Mouse (Mus musculus): ENCODE measurements around the gene Zfyve19. TPM values are rescaled to one million over a fixed set of nuclear protein-coding genes. Genes with fewer than 3 reads are reported as not detected.
A peak's percentile ranks its signal among the peaks of the same experiment; 100 is the strongest.

Zfyve19 gene
- polyA plus RNA-seq, 1 experiment from 2014 or later = 67.2 TPM

DNA sequence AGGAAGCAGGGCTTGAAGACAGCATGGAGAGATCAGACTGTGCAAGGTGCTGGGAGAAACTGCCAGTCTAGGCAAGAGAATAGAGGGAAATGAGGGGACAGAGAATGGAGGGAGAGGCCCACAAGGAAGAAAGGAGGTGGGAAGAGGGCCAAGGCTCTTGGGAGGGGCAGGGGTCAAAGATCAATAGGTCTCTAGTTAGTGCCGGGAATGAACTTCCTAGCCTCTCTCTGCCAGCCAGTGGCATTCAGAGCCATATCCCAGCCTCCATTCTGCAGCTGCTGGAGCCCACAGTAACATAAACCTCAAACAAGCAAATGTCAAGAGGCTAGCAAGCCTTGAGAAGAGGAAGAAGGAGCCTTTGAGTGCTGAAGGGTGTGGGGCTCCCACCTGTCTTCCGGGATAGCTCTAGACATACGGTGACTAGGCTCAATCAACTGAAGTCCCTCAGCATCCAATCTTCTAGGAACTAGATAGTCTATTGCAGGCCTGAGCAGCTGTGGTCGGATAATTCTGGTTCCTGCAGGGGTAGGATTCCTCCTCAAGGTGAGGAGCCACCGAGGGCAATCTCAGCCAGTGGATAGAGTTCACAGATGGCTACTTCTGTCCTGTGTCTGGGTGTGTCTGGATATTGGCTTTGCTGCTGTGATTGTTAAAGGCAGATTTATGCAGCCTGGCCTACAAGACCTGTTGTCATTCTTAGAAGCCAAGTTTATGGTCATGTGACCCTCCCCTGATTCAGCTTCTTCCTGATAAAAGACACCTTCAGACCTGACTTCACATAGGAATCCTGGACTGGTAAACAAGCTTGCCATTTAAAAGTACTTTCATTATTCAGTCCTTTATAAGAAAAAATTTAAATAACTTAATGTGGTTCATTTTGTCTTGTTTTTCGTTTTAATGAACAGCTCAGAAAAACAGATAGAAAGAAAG is 21.6 kb downstream of the Zfyve19 start, which contains the start of gene Ppp1r14d:
Gene Ppp1r14d, minus strand, starts transcription at position 132 of the 930 bp plus-strand sequence.
- no peak within 1 kb of the TSS for H3K4me3 ChIP-seq (ENCODE audit: low read length)
- H3K9ac ChIP-seq (replicated peaks; ENCODE audit: low read length) = no peak within 1 kb of the TSS
- ATAC-seq (ENCODE audit: low FRiP score, low TSS enrichment) = no peak
- no peaks in the 10 kb centered on the region for H3K27me3 ChIP-seq (ENCODE audit: insufficient read depth, low read length)
- WGBS = 57% methylated on average over 6 of the region's 6 CpGs
- H3K36me3 ChIP-seq (ENCODE audit: insufficient read depth, low read length) = no peaks in the 10 kb centered on the region
- H3K4me2 ChIP-seq (replicated peaks; ENCODE audit: low read depth, low read length) = no peak within 1 kb of the TSS
- H3K9me3 ChIP-seq (ENCODE audit: low read length) = no peaks in the 10 kb centered on the region
- no peak within 1 kb of the TSS for H3K27ac ChIP-seq (ENCODE audit: low read length)
- H3K4me1 ChIP-seq (ENCODE audit: insufficient read depth, low read length) = no peaks in the 10 kb centered on the region

DNA sequence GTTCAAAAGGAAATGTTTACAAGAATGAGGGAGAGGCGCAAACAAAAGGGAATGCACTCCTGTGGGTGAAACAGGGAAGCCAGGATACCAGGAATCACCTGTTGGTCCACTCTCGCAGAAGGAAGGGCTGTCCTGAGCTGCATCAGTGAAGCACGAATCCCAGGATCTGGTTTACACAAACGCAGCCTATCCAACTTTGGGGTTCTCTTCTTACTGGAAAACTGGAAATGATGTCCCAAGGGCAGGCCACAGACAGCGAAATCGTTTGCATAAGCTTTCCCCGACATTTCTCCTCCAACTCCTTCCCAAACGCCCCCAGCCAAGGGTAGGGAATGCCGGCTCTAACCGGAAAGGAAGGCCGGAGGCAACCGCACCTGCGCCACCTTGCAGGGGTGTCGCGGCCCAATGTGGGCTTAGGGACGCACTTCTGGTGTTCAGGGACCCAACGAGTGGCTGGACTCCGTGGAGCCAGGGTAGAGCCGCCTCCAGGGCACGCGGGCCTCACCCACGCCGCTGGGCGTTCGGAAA is 28.3 kb downstream of the Zfyve19 start:
- H3K9ac ChIP-seq (replicated peaks; ENCODE audit: low read length) = peak overlapping the region; percentile 76
- WGBS = 6% methylated on average over 25 of the region's 25 CpGs
- no peaks in the 10 kb centered on the region for H3K36me3 ChIP-seq (ENCODE audit: insufficient read depth, low read length)
- ATAC-seq (ENCODE audit: low FRiP score, low TSS enrichment) = peak; percentile 4; the same call in 1 of the 2 replicates
- H3K27ac ChIP-seq (ENCODE audit: low read length) = peak overlapping the region; percentile 83
- H3K9me3 ChIP-seq (ENCODE audit: low read length) = no peaks in the 10 kb centered on the region
- H3K4me1 ChIP-seq (ENCODE audit: insufficient read depth, low read length) = peaks cover 9% of the 10 kb centered on the region; the same call in 1 of the 2 replicates
- peaks cover 43% of the 10 kb centered on the region for H3K27me3 ChIP-seq (ENCODE audit: insufficient read depth, low read length)
- peak overlapping the region; percentile 77 for H3K4me2 ChIP-seq (replicated peaks; ENCODE audit: low read depth, low read length)
- H3K4me3 ChIP-seq (ENCODE audit: low read length) = peak overlapping the region; percentile 65

DNA sequence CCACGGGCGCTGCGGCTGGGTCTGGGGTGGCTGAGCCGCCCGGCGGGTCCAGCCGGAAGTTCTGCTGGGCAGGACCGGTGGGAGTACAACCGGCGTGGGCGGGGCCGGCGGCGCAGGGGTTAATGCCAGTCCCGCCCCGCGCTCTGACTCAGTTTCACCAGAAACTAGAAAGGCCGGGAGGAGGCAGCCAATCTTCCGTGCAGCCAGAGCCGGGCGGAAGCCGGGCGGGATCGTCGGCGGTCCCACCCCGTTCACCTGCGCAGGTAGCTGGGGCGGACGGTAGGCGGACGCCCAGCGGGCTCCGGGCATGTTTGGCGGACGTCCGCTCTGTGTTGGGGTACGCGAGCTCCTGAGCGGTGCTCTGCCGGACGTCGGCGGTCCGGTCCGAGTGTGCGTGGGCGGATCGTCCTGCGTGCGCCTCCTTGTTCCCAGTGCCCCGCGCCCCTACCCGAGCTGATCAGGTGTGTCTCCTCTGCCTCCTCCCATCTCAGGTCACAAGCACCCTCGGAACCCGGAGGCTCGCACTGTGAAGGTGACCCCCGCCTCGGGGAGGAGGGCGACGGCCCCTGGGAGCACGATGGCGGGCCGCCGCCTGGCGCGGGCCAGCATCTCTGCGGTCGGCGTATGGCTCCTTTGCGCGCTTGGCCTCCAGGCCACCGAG is 28.9 kb downstream of the Zfyve19 start, which contains the start of gene Spint1:
Gene Spint1, plus strand, starts transcription at position 153 of the 661 bp plus-strand sequence.
- Histone ChIP-seq H3K27ac (ENCODE audit: low read length) (peak within 1 kb of the TSS; percentile 83), H3K9me3 (ENCODE audit: low read length) (no peaks in the 10 kb centered on the region), H3K4me1 (ENCODE audit: insufficient read depth, low read length) (peaks cover 9% of the 10 kb centered on the region; the same call in 1 of the 2 replicates), H3K4me3 (ENCODE audit: low read length) (peak within 1 kb of the TSS; percentile 65), H3K27me3 (ENCODE audit: insufficient read depth, low read length) (peaks cover 43% of the 10 kb centered on the region), H3K4me2 (replicated peaks; ENCODE audit: low read depth, low read length) (peak within 1 kb of the TSS; percentile 77), H3K36me3 (ENCODE audit: insufficient read depth, low read length) (no peaks in the 10 kb centered on the region), H3K9ac (replicated peaks; ENCODE audit: low read length) (peak within 1 kb of the TSS; percentile 76)
- WGBS = under 1% methylated on average over 70 of the region's 73 CpGs
- peak; percentile 79 for ATAC-seq (ENCODE audit: low FRiP score, low TSS enrichment)

DNA sequence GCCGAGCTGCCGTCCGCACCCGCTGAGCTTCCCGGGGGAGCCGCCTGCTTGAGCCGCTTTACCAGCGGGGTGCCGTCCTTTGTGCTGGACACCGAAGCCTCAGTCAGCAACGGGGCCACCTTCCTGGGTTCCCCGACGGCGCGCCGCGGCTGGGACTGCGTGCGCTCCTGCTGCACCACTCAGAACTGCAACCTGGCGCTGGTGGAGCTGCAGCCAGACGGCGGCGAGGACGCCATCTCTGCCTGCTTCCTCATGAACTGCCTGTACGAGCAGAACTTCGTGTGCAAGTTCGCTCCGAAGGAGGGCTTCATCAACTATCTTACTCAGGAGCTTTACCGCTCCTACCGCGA is 29.4 kb downstream of the Zfyve19 start:
- 1% methylated on average over 31 of the region's 31 CpGs for WGBS
- Histone ChIP-seq H3K4me2 (replicated peaks; ENCODE audit: low read depth, low read length) (peak overlapping the region; percentile 77), H3K9me3 (ENCODE audit: low read length) (no peaks in the 10 kb centered on the region), H3K27me3 (ENCODE audit: insufficient read depth, low read length) (peaks cover 43% of the 10 kb centered on the region), H3K27ac (ENCODE audit: low read length) (peak overlapping the region; percentile 83), H3K4me1 (ENCODE audit: insufficient read depth, low read length) (peaks cover 9% of the 10 kb centered on the region; the same call in 1 of the 2 replicates), H3K9ac (replicated peaks; ENCODE audit: low read length) (peak overlapping the region; percentile 76), H3K36me3 (ENCODE audit: insufficient read depth, low read length) (no peaks in the 10 kb centered on the region), H3K4me3 (ENCODE audit: low read length) (peak overlapping the region; percentile 65)
- no peak; the same call in 1 of the 2 replicates for ATAC-seq (ENCODE audit: low FRiP score, low TSS enrichment)

DNA sequence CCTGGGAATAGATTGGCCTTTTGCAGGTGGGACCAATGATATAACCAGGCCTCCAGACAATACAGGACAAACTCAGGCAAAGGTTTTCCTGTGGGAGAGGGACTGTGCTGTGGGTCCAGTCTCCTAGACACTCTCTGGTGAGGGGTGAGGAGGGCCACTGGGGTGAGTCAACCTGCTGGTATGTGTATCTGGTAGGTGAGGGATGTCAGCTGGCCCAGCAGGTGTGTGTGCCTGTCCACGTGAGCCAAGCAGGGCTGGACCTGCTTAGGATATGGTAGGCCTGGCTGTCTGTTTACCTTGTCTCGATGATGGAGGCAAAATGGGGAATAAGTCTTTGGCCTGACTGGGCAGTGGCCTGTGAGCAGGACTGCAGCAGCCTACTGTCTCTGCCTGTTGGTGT is 30.3 kb downstream of the Zfyve19 start:
- H3K4me1 ChIP-seq (ENCODE audit: insufficient read depth, low read length) = peaks cover 9% of the 10 kb centered on the region; the same call in 1 of the 2 replicates
- no peak overlapping the region for H3K27ac ChIP-seq (ENCODE audit: low read length)
- peak overlapping the region; percentile 76 for H3K9ac ChIP-seq (replicated peaks; ENCODE audit: low read length)
- 62% methylated on average over 2 of the region's 2 CpGs for WGBS
- H3K9me3 ChIP-seq (ENCODE audit: low read length) = no peaks in the 10 kb centered on the region
- no peaks in the 10 kb centered on the region for H3K36me3 ChIP-seq (ENCODE audit: insufficient read depth, low read length)
- H3K4me3 ChIP-seq (ENCODE audit: low read length) = peak overlapping the region; percentile 65
- peaks cover 43% of the 10 kb centered on the region for H3K27me3 ChIP-seq (ENCODE audit: insufficient read depth, low read length)
- peak overlapping the region; percentile 77 for H3K4me2 ChIP-seq (replicated peaks; ENCODE audit: low read depth, low read length)
- ATAC-seq (ENCODE audit: low FRiP score, low TSS enrichment) = peak; percentile 20; the same call in 1 of the 2 replicates

DNA sequence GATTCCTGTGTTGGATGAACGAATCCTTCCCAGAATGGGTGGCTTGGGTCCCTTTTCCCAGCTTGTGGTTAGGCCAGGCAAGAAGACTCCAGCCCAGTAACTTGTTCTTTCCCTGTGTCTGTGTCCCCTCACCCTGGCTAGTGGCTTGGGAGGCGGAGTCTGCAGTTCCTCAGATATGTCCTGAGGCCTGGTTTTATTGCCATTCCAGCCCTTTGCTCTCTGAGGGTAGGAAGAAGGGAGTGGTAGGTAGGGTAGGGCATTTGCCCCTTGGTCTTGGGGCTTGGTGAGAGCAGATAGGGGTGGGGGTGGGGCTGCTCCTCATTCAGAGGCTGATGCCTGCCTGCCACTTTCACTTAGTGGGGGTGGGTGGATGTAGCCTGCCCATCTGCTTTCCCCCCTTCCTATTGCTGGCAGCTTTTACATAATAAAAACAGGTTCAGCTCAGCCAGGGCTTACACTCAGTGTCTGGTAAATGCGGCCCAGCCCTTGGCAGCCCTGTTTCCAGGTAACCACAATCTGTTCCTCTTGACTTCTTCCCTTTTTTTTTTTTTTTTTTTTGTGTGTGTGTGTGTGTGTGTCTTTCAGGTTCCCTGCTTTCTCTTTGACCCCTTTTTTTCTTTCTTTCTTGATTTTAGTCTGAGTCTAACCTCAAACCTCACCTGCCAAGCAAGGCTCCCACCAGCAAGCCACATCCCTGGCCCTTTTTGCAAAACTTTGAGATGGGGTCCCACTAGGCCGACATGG is 31.8 kb downstream of the Zfyve19 start:
- peaks cover 9% of the 10 kb centered on the region; the same call in 1 of the 2 replicates for H3K4me1 ChIP-seq (ENCODE audit: insufficient read depth, low read length)
- no peak overlapping the region for H3K27ac ChIP-seq (ENCODE audit: low read length)
- 0 out of 2 replicates have a peak overlapping the region, but pooled peaks have one; percentile 8 for H3K4me2 ChIP-seq (replicated peaks; ENCODE audit: low read depth, low read length)
- 47% methylated on average over 4 of the region's 4 CpGs for WGBS
- no peaks in the 10 kb centered on the region for H3K9me3 ChIP-seq (ENCODE audit: low read length)
- H3K4me3 ChIP-seq (ENCODE audit: low read length) = no peak overlapping the region
- H3K27me3 ChIP-seq (ENCODE audit: insufficient read depth, low read length) = peaks cover 43% of the 10 kb centered on the region
- H3K9ac ChIP-seq (replicated peaks; ENCODE audit: low read length) = no peak overlapping the region
- H3K36me3 ChIP-seq (ENCODE audit: insufficient read depth, low read length) = no peaks in the 10 kb centered on the region
- no peak for ATAC-seq (ENCODE audit: low FRiP score, low TSS enrichment)

DNA sequence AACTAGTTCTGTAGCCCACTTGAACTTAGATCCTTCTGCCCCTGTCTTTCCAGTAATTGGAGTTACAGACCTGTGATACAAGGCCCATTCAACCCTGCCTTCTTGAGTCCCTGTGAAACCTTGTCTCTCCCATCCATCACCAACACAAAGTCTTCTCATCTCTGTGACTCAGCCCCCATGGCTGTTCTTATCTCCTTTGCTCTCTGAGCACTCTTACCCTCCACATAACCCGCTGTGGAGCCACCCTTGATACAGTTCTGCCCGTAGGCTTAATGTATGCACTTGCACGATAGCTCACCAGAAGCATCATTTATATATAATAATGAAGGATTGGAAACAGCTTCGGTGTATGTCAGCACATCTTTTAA is 32.4 kb downstream of the Zfyve19 start:
- WGBS = 95% methylated on average over 4 of the region's 4 CpGs
- no peaks in the 10 kb centered on the region for H3K9me3 ChIP-seq (ENCODE audit: low read length)
- ATAC-seq (ENCODE audit: low FRiP score, low TSS enrichment) = no peak
- H3K9ac ChIP-seq (replicated peaks; ENCODE audit: low read length) = no peak overlapping the region
- no peaks in the 10 kb centered on the region for H3K36me3 ChIP-seq (ENCODE audit: insufficient read depth, low read length)
- no peak overlapping the region for H3K4me3 ChIP-seq (ENCODE audit: low read length)
- no peak overlapping the region for H3K27ac ChIP-seq (ENCODE audit: low read length)
- peaks cover 9% of the 10 kb centered on the region; the same call in 1 of the 2 replicates for H3K4me1 ChIP-seq (ENCODE audit: insufficient read depth, low read length)
- H3K27me3 ChIP-seq (ENCODE audit: insufficient read depth, low read length) = peaks cover 38% of the 10 kb centered on the region
- H3K4me2 ChIP-seq (replicated peaks; ENCODE audit: low read depth, low read length) = no peak overlapping the region

DNA sequence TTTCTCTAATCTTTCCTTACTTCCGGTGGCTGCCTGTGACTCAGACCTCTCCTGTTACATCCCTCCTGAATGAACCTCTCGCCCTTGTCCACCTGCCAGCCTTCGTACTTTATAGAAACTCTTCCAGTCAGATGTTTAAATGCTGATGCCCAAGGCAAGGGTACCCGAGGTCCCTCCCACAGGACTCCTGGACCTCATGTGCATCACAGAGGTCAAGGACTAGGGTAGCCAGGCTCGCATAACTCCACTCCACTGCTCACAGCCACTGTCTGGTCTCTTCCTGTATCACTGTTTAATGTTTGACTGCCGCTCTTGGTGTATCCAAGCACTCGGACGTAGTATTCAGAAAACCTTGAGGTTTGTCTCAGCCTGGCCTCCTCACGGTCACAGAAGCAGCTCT is 34.1 kb downstream of the Zfyve19 start:
- Histone ChIP-seq H3K4me3 (ENCODE audit: low read length) (no peak overlapping the region), H3K27ac (ENCODE audit: low read length) (no peak overlapping the region), H3K4me1 (ENCODE audit: insufficient read depth, low read length) (0 out of 2 replicates have a peak, but pooled peaks cover 3% of the 10 kb centered on the region), H3K36me3 (ENCODE audit: insufficient read depth, low read length) (no peaks in the 10 kb centered on the region), H3K9ac (replicated peaks; ENCODE audit: low read length) (no peak overlapping the region), H3K27me3 (ENCODE audit: insufficient read depth, low read length) (peaks cover 20% of the 10 kb centered on the region), H3K4me2 (replicated peaks; ENCODE audit: low read depth, low read length) (no peak overlapping the region), H3K9me3 (ENCODE audit: low read length) (no peaks in the 10 kb centered on the region)
- ATAC-seq (ENCODE audit: low FRiP score, low TSS enrichment) = peak; percentile 65; the same call in 1 of the 2 replicates
- WGBS = 59% methylated on average over 9 of the region's 9 CpGs

DNA sequence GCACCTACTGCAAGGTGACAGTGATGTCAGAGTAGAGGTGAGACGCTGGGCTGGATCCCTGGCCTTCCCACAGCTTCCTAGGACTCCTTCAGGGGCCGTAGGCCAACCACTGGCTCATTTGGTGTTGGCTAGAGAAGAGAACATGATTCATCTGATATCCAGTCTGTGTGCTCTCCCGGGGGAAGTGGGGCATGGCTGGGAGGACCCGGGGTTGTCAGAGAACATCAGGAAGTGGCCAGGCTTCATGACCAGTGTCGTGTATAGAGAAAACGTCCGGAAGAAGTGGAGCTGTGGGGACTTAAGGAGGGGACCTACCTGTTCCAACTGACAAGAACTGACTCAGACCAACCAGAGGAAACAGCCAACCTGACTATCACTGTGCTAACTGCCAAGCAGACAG is 36.8 kb downstream of the Zfyve19 start:
- H3K4me2 ChIP-seq (replicated peaks; ENCODE audit: low read depth, low read length) = no peak overlapping the region
- ATAC-seq (ENCODE audit: low FRiP score, low TSS enrichment) = no peak
- H3K27me3 ChIP-seq (ENCODE audit: insufficient read depth, low read length) = no peaks in the 10 kb centered on the region
- no peak overlapping the region for H3K9ac ChIP-seq (replicated peaks; ENCODE audit: low read length)
- H3K27ac ChIP-seq (ENCODE audit: low read length) = no peak overlapping the region
- no peaks in the 10 kb centered on the region for H3K36me3 ChIP-seq (ENCODE audit: insufficient read depth, low read length)
- H3K4me1 ChIP-seq (ENCODE audit: insufficient read depth, low read length) = no peaks in the 10 kb centered on the region
- 70% methylated on average over 7 of the region's 7 CpGs for WGBS
- H3K4me3 ChIP-seq (ENCODE audit: low read length) = no peak overlapping the region
- no peaks in the 10 kb centered on the region for H3K9me3 ChIP-seq (ENCODE audit: low read length)
